Mouse (Mus musculus): ENCODE measurements at regions not wholly inside any gene's neighbourhood (a gene's known extent, or its start where the extent isn't known, plus 50 kb on each side); places are given as distances from the start of the nearest gene placed in this dataset.

- in situ Hi-C loops (cut with MboI; ENCODE audit: low sequenced_read_pairs), result no loop called here
These were observed 379.7 kb downstream of the H2al1j start for GRCm38 (mm10) chrX:11707330-11707729.

GRCm38 (mm10) chrX:11708325-11708724 lies 380.7 kb downstream of the H2al1j start:
- in situ Hi-C loops (cut with MboI; ENCODE audit: low sequenced_read_pairs), result no loop called here

- in situ Hi-C loops (cut with MboI; ENCODE audit: low sequenced_read_pairs), result no loop called here
These were observed 381.7 kb downstream of the H2al1j start for GRCm38 (mm10) chrX:11709326-11709725.

GRCm38 (mm10) chrX:11713423-11713822 lies 385.8 kb downstream of the H2al1j start:
- in situ Hi-C loops (cut with MboI; ENCODE audit: low sequenced_read_pairs), result no loop called here

GRCm38 (mm10) chrX:11716773-11717172 lies 389.2 kb downstream of the H2al1j start:
- in situ Hi-C loops (cut with MboI; ENCODE audit: low sequenced_read_pairs), result no loop called here

GRCm38 (mm10) chrX:11718778-11719177 lies 391.2 kb downstream of the H2al1j start:
- in situ Hi-C loops (cut with MboI; ENCODE audit: low sequenced_read_pairs), result no loop called here

- in situ Hi-C loops (cut with MboI; ENCODE audit: low sequenced_read_pairs), result no loop called here
These were observed 392.9 kb downstream of the H2al1j start for GRCm38 (mm10) chrX:11720517-11720916.

- in situ Hi-C loops (cut with MboI; ENCODE audit: low sequenced_read_pairs), result no loop called here
These were observed 395.1 kb downstream of the H2al1j start for GRCm38 (mm10) chrX:11722730-11723129.

- in situ Hi-C loops (cut with MboI; ENCODE audit: low sequenced_read_pairs), result no loop called here
These were observed 397.1 kb downstream of the H2al1j start for GRCm38 (mm10) chrX:11724718-11725117.

GRCm38 (mm10) chrX:11726524-11727231 lies 399.1 kb downstream of the H2al1j start:
- in situ Hi-C loops (cut with MboI; ENCODE audit: low sequenced_read_pairs), result no loop called here

- in situ Hi-C loops (cut with MboI; ENCODE audit: low sequenced_read_pairs), result no loop called here
These were observed 400.9 kb downstream of the H2al1j start for GRCm38 (mm10) chrX:11728481-11728880.

- in situ Hi-C loops (cut with MboI; ENCODE audit: low sequenced_read_pairs), result no loop called here
These were observed 402.4 kb downstream of the H2al1j start for GRCm38 (mm10) chrX:11729992-11730391.

GRCm38 (mm10) chrX:11732371-11732770 lies 404.7 kb downstream of the H2al1j start:
- in situ Hi-C loops (cut with MboI; ENCODE audit: low sequenced_read_pairs), result no loop called here

GRCm38 (mm10) chrX:11734505-11735435 lies 407.1 kb downstream of the H2al1j start:
- in situ Hi-C loops (cut with MboI; ENCODE audit: low sequenced_read_pairs), result no loop called here

GRCm38 (mm10) chrX:11735516-11736170 lies 408.0 kb downstream of the H2al1j start:
- in situ Hi-C loops (cut with MboI; ENCODE audit: low sequenced_read_pairs), result no loop called here

- in situ Hi-C loops (cut with MboI; ENCODE audit: low sequenced_read_pairs), result no loop called here
These were observed 408.9 kb downstream of the H2al1j start for GRCm38 (mm10) chrX:11736481-11736880.

- in situ Hi-C loops (cut with MboI; ENCODE audit: low sequenced_read_pairs), result no loop called here
These were observed 411.9 kb downstream of the H2al1j start for GRCm38 (mm10) chrX:11739565-11739964.

GRCm38 (mm10) chrX:11745911-11746310 lies 414.2 kb downstream of the Bcor start:
- in situ Hi-C loops (cut with MboI; ENCODE audit: low sequenced_read_pairs), result no loop called here

GRCm38 (mm10) chrX:11747386-11748121 lies 412.6 kb downstream of the Bcor start:
- in situ Hi-C loops (cut with MboI; ENCODE audit: low sequenced_read_pairs), result no loop called here

- in situ Hi-C loops (cut with MboI; ENCODE audit: low sequenced_read_pairs), result no loop called here
These were observed 411.9 kb downstream of the Bcor start for GRCm38 (mm10) chrX:11748278-11748677.

- in situ Hi-C loops (cut with MboI; ENCODE audit: low sequenced_read_pairs), result no loop called here
These were observed 407.6 kb downstream of the Bcor start for GRCm38 (mm10) chrX:11752513-11752912.
